In genomic region chr13:46735219-46735807, GRCm38 (mm10) we compare ENCODE assay signal across 8 mouse cellular contexts. TPM values are rescaled to one million over a fixed set of nuclear protein-coding genes. Genes with fewer than 3 reads are reported as not detected.
A peak's percentile ranks its signal among the peaks of the same experiment; 100 is the strongest.
DNase-seq lines count a peak whose midpoint lies in the region; ATAC-seq lines count a peak whose summit lies in the region.

No protein-coding gene starts in this region.

- WGBS in kidney, embryonic 14.5 days, result 42% methylated on average over 11 of the region's 11 CpGs
- 49% methylated on average over 11 of the region's 11 CpGs for WGBS in hindbrain, embryonic 13.5 days
- WGBS in midbrain, embryonic 12.5 days, result 50% methylated on average over 11 of the region's 11 CpGs

- H3K36me3 ChIP-seq in kidney, embryonic 14.5 days (ENCODE audit: control insufficient read depth, insufficient read depth, low read length), result no peaks in the 10 kb centered on the region
- no peaks in the 10 kb centered on the region for H3K36me3 ChIP-seq in hindbrain, embryonic 13.5 days
- no peaks in the 10 kb centered on the region for H3K36me3 ChIP-seq in midbrain, embryonic 12.5 days

- H3K27me3 ChIP-seq in kidney, embryonic 14.5 days (ENCODE audit: control insufficient read depth, insufficient read depth, low read length), result no peaks in the 10 kb centered on the region
- peaks cover 16% of the 10 kb centered on the region; the same call in 1 of the 2 replicates for H3K27me3 ChIP-seq in hindbrain, embryonic 13.5 days
- H3K27me3 ChIP-seq in midbrain, embryonic 12.5 days, result peaks cover 17% of the 10 kb centered on the region

- no peak for ATAC-seq in kidney, embryonic 14.5 days (ENCODE audit: low FRiP score, low TSS enrichment)
- ATAC-seq in hindbrain, embryonic 13.5 days (ENCODE audit: low FRiP score), result no peak
- ATAC-seq in midbrain, embryonic 12.5 days (ENCODE audit: low FRiP score, low read depth), result no peak

- peak overlapping the region; percentile 86 for H3K4me2 ChIP-seq in kidney, embryonic 14.5 days (replicated peaks; ENCODE audit: low read depth, low read length)
- H3K4me2 ChIP-seq in hindbrain, embryonic 13.5 days, result peak overlapping the region; percentile 65
- H3K4me2 ChIP-seq in midbrain, embryonic 12.5 days (replicated peaks), result peak overlapping the region; percentile 72

- no peak for DNase-seq in kidney, adult 8-10 months
- DNase-seq in right cerebral cortex, postnatal 14 days, result no peak
- DNase-seq in kidney, adult 18-20 months, result no peak
- DNase-seq in layer of hippocampus, postnatal 25 days (ENCODE audit: extremely low spot score in 1 of 2, low spot score in 1 of 2), result no peak

- H3K9me3 ChIP-seq in kidney, embryonic 14.5 days (ENCODE audit: control insufficient read depth, low read length), result no peaks in the 10 kb centered on the region
- no peaks in the 10 kb centered on the region for H3K9me3 ChIP-seq in hindbrain, embryonic 13.5 days
- H3K9me3 ChIP-seq in midbrain, embryonic 12.5 days, result no peaks in the 10 kb centered on the region

- peak overlapping the region; percentile 52 for H3K4me3 ChIP-seq in kidney, embryonic 14.5 days (ENCODE audit: low read length)
- peak overlapping the region; percentile 84 for H3K4me3 ChIP-seq in brown adipose tissue, adult 24 weeks (ENCODE audit: insufficient read depth, low read depth, low read length)
- peak overlapping the region; percentile 37 for H3K4me3 ChIP-seq in hindbrain, embryonic 13.5 days
- peak overlapping the region; percentile 40 for H3K4me3 ChIP-seq in midbrain, embryonic 12.5 days

- H3K4me1 ChIP-seq in kidney, embryonic 14.5 days (ENCODE audit: control insufficient read depth, insufficient read depth, low read length), result 0 out of 2 replicates have a peak, but pooled peaks cover 3% of the 10 kb centered on the region
- no peaks in the 10 kb centered on the region for H3K4me1 ChIP-seq in brown adipose tissue, adult 24 weeks (ENCODE audit: control insufficient read depth, insufficient read depth, insufficient read length, low read length)
- peaks cover 16% of the 10 kb centered on the region for H3K4me1 ChIP-seq in hindbrain, embryonic 13.5 days (replicated peaks)
- H3K4me1 ChIP-seq in midbrain, embryonic 12.5 days, result peaks cover 15% of the 10 kb centered on the region

- H3K27ac ChIP-seq in kidney, embryonic 14.5 days (ENCODE audit: low read depth, low read length), result no peak overlapping the region
- H3K27ac ChIP-seq in brown adipose tissue, adult 24 weeks (replicated peaks; ENCODE audit: low read depth, low read length), result peak overlapping the region; percentile 64
- H3K27ac ChIP-seq in hindbrain, embryonic 13.5 days, result no peak overlapping the region
- H3K27ac ChIP-seq in midbrain, embryonic 12.5 days (replicated peaks), result no peak overlapping the region

- H3K9ac ChIP-seq in kidney, embryonic 14.5 days (ENCODE audit: low read depth, low read length), result peak overlapping the region; percentile 55; the same call in 1 of the 2 replicates
- peak overlapping the region; percentile 59 for H3K9ac ChIP-seq in hindbrain, embryonic 13.5 days
- H3K9ac ChIP-seq in midbrain, embryonic 12.5 days (replicated peaks), result peak overlapping the region; percentile 26; the same call in 1 of the 2 replicates

RNA-seq across cellular contexts. Expression of gene Nup153, which starts 7.6 kb away (rescaled TPM):
- polyA plus RNA-seq in kidney, embryonic 14.5 days (2014; fragmentation: Nextera tagmentation; extraction: Ambion mirVana), result 37.2 and 47.2 TPM in 2 replicates
- polyA plus RNA-seq in brown adipose tissue, adult 24 weeks (2012; ENCODE audit: insufficient read depth, insufficient read length, missing spikeins), result 15.1 and 20.4 TPM in 2 replicates
- polyA plus RNA-seq in hindbrain, embryonic 13.5 days (2015; fragmentation: Nextera tagmentation; extraction: Ambion mirVana), result 19.8 and 20.4 TPM in 2 replicates
- 40.7 and 47.5 TPM in 2 replicates for polyA plus RNA-seq in midbrain, embryonic 12.5 days (2016; fragmentation: Nextera tagmentation; extraction: Ambion mirVana)
- total RNA-seq in layer of hippocampus, postnatal 25 days (2021), result 10 to 100 TPM; 40.9 to 47.2 TPM
